Mouse (Mus musculus) stomach, embryonic 16.5 days (tissue): ENCODE measurements around the gene Frmd8. TPM values are rescaled to one million over a fixed set of nuclear protein-coding genes. Genes with fewer than 3 reads are reported as not detected.
A peak's percentile ranks its signal among the peaks of the same experiment; 100 is the strongest.

ENCODE experiments used
- ATAC-seq: fragments of 200-750 bp; cut with Nextera tagmentation; 2 replicates; pipeline ENCODE4 v1.8.0; 2017; ENCODE audit warnings: moderate number of reproducible peaks, moderate TSS enrichment; ENCODE audit not compliant: insufficient read depth, low FRiP score
- H3K27ac ChIP-seq: fragments of 300-500 bp; sonication (generic); 2 replicates; pipeline ENCODE4 v1.5.1; 2014; ENCODE audit warnings: low read length
- H3K27me3 ChIP-seq: fragments of 300-500 bp; sonication (generic); 2 replicates; pipeline ENCODE4 v1.6.1; 2014; ENCODE audit warnings: low read length, control low read depth, mixed read lengths; ENCODE audit not compliant: control insufficient read depth, insufficient read depth
- H3K36me3 ChIP-seq: fragments of 300-500 bp; sonication (generic); 2 replicates; pipeline ENCODE4 v1.6.1; 2014; ENCODE audit warnings: low read length; ENCODE audit not compliant: control insufficient read depth, insufficient read depth
- H3K4me1 ChIP-seq: fragments of 300-500 bp; sonication (generic); 2 replicates; pipeline ENCODE4 v1.6.1; 2014; ENCODE audit warnings: low read length, control low read depth, mixed read lengths; ENCODE audit not compliant: control insufficient read depth, insufficient read depth
- H3K4me2 ChIP-seq: fragments of 300-500 bp; sonication (generic); 2 replicates; pipeline ENCODE4 v1.6.1; 2014; ENCODE audit warnings: low read depth, low read length, mixed read lengths
- H3K4me3 ChIP-seq: fragments of 300-500 bp; sonication (generic); replicated peaks from 2 replicates; pipeline ENCODE4 v1.5.1; 2014; ENCODE audit warnings: mild to moderate bottlenecking, low read length
- H3K9ac ChIP-seq: fragments of 300-500 bp; sonication (generic); 2 replicates; pipeline ENCODE4 v1.6.1; 2014; ENCODE audit warnings: low read length
- H3K9me3 ChIP-seq: fragments of 300-500 bp; sonication (generic); replicated peaks from 2 replicates; pipeline ENCODE4 v1.6.1; 2016; ENCODE audit warnings: low read length, control low read depth; ENCODE audit not compliant: control insufficient read depth
- WGBS: fragments of 180-500 bp; shearing (Covaris S2); extraction: QIAGEN DNeasy Blood & Tissue Kit; methylation state at CpG from one replicate; pipeline ENCODE4 v1.1.7; 2014; 5-methylcytosine and 5-hydroxymethylcytosine counted together
- polyA plus RNA-seq: library from polyadenylated mRNA; unstranded; fragments of >200 nt; fragmentation: Nextera tagmentation; extraction: Ambion mirVana; gene quantifications from 2 replicates; pipeline ENCODE4 v1.2.1, GENCODE M21; 2015

Frmd8 gene
- polyA plus RNA-seq, 1 experiment from 2014 or later: 29.5 TPM

DNA sequence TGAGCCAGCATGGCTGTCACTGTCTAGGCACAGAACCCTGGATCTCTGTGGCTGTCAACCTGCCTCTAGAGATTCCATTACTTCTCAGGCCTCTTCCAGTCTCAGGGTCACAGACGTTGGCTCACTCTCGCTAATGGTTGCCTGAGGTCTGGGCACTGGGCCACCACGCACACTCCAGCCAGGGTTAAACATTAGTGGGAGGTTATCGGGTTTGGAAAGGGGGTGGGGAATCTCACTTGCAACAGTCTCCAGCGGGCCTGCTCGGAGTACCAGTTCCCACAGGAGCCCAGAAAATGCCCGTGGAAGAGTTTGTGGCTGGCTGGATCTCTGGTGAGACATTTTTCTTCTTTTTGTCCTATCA, 3.3 kb upstream of the Frmd8 start:
- no peaks in the 10 kb centered on the region for H3K27me3 ChIP-seq
- peak overlapping the region; percentile 25; the same call in 1 of the 2 replicates for H3K4me3 ChIP-seq
- H3K9ac ChIP-seq: peak overlapping the region; percentile 65
- no peaks in the 10 kb centered on the region for H3K36me3 ChIP-seq
- 0 out of 2 replicates have a peak overlapping the region, but pooled peaks have one; percentile 43 for H3K27ac ChIP-seq
- H3K9me3 ChIP-seq: no peaks in the 10 kb centered on the region
- H3K4me1 ChIP-seq: peaks cover 21% of the 10 kb centered on the region
- 0 out of 2 replicates have a peak, but pooled peaks have one; percentile 2 for ATAC-seq
- peak overlapping the region; percentile 1; the same call in 1 of the 2 replicates for H3K4me2 ChIP-seq
- WGBS: 53% methylated on average over 7 of the region's 7 CpGs

DNA sequence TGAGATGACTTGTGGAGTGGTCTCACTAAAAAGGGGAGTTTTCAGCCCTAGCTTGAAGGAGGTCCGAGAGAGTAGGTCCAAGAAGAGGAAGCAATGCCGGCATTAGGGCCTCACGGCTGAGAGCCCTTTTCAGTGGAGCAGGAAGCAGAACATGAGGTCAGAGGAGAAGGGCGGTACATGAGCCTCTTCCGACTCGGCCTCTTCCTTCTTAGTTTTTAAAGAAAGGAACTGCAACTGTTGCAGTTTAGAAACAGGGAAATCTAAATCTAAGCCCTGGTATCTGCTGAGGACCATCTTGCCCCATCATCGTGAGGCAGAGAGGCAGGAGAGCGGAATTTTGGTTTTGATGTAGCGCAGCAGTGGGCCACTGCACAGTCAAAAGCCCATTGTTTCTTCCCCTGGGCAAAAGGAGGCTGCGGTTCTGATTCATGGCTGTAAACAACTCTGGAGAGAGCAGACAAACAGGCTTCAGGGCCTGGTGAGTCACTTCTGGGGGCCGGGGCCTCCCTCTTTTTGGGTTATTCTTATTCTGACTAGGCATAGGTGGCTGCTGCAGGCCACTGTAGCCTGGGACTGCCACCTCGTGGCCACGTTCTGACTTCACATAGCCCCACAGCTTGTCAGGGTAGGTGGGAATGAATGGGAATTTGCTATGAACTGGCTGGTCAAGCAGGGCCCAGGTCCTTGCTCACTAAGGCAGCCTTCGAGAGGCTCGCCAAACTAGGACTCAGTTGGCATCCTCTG, 2.7 kb upstream of the Frmd8 start, which contains the start of gene Slc25a45:
Gene Slc25a45, plus strand, starts transcription at position 191 of the 744 bp plus-strand sequence.
- H3K4me1 ChIP-seq: peaks cover 21% of the 10 kb centered on the region
- H3K4me3 ChIP-seq: peak within 1 kb of the TSS; percentile 25
- peak within 1 kb of the TSS; percentile 65 for H3K9ac ChIP-seq
- no peaks in the 10 kb centered on the region for H3K36me3 ChIP-seq
- peak within 1 kb of the TSS; percentile 42 for H3K4me2 ChIP-seq
- no peaks in the 10 kb centered on the region for H3K9me3 ChIP-seq
- no peaks in the 10 kb centered on the region for H3K27me3 ChIP-seq
- WGBS: 41% methylated on average over 15 of the region's 15 CpGs
- peak; percentile 50 for ATAC-seq
- H3K27ac ChIP-seq: peak within 1 kb of the TSS; percentile 84

DNA sequence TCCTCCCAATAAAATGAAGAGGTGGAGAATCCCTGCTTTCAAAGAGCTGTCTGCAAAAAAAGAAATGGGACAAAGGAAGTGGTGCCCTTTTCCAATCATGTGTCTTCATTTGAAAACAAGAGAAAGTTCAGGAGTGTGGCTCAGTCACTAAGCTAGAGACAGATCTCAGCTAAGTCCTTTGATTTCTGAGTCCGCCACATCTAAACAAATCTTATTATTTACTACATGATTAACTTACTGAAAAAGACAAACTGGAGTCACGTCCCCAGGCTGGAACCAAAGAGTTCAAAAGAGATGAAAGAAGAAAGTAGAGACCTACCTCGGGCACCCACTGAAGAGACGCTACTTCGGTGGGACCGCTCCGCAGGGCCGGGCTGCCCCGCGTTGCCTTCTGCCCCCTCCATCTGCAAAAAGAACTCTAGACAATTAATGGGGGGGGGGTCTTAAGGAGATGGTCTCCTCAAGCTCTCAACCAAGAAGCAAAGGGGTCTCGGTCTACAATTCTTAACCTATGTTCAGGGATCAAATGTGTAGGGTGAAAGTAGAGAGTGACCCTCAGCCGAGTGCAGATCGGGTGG, 594 bp downstream of the Frmd8 start:
- Histone ChIP-seq H3K9ac (peak overlapping the region; percentile 83), H3K9me3 (no peaks in the 10 kb centered on the region), H3K4me3 (peak overlapping the region; percentile 71), H3K27me3 (no peaks in the 10 kb centered on the region), H3K4me1 (peaks cover 34% of the 10 kb centered on the region), H3K36me3 (no peaks in the 10 kb centered on the region), H3K4me2 (peak overlapping the region; percentile 92), H3K27ac (peak overlapping the region; percentile 35; the same call in 1 of the 2 replicates)
- 6% methylated on average over 13 of the region's 13 CpGs for WGBS
- ATAC-seq: no peak

DNA sequence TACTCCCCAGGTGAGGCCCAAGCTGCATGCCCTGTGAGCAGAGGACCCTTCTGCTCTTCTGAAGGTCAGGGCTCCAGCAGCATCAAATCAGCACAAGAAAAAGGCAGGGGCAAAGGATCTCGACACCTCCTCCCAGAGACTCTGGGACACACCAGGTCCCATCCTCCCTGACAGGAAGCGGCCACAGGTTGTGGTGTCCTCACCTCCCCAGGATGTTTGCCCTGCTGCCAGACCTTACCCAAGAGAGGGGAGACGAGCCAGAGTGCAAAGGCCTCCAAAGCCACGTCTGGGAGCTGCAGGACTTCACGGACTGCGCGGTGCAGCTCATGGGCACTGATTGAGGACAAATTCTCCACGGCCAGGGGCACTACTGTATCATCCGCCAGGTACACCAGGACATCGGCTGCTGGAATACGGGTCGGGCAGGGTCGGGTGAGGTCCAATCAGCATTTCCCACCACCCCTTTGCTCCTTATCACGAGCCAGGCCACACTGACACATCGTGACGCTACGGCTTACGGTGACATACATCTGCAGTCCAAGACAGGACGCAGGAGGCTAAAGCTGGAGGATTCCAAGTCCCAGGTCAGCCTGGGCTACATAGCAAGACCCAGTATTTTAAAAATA, 2.0 kb downstream of the Frmd8 start:
- ATAC-seq: no peak
- Histone ChIP-seq H3K4me3 (no peak overlapping the region), H3K27ac (no peak overlapping the region), H3K4me1 (peaks cover 34% of the 10 kb centered on the region), H3K27me3 (no peaks in the 10 kb centered on the region), H3K36me3 (no peaks in the 10 kb centered on the region), H3K9me3 (no peaks in the 10 kb centered on the region), H3K9ac (no peak overlapping the region), H3K4me2 (no peak overlapping the region)
- WGBS: 77% methylated on average over 19 of the region's 19 CpGs

DNA sequence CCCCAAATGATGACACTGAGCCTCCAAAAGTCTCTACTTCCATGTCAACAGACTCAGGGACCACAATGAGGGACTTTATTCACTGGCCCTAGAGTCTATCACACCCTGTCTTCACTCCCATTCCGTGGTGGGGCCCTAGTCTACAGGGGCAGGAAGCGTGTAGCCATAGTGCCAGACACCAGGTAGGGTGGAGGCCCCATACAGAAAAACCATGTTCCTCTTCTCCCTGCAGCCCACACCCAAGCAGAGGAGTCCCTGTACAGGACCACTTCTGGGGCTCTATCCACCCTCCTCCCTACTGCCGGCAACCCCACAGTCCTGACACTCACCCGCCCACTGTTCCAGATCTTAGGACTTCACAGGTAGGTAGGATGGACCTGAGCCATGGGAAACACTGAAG, 2.5 kb downstream of the Frmd8 start:
- Histone ChIP-seq H3K4me1 (peaks cover 29% of the 10 kb centered on the region), H3K27ac (no peak overlapping the region)

DNA sequence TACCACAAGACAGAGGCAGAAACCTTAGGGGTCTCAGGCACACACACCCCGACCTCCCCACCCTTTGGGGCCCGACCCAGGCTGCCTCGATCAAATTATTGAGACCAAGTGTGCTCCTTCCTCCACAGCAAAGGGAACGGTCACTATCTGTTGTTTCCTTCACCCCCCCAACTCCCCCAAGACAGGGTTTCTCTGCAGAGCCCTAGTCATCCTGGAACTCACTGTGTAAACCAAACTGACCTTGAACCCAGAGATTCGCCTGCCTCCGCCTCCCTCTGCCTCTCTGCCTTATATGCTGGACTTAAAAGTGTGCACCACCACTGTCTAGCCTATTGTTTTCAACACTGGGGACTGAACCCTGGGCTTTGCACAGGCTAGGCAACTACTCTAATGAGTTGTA, 3.4 kb downstream of the Frmd8 start:
- H3K9ac ChIP-seq: peak overlapping the region; percentile 56; the same call in 1 of the 2 replicates
- H3K36me3 ChIP-seq: no peaks in the 10 kb centered on the region
- no peaks in the 10 kb centered on the region for H3K9me3 ChIP-seq
- peak overlapping the region; percentile 25 for H3K4me2 ChIP-seq
- 31% methylated on average over 6 of the region's 6 CpGs for WGBS
- no peak overlapping the region for H3K4me3 ChIP-seq
- ATAC-seq: no peak
- H3K27me3 ChIP-seq: no peaks in the 10 kb centered on the region
- peak overlapping the region; percentile 58; the same call in 1 of the 2 replicates for H3K27ac ChIP-seq
- peaks cover 25% of the 10 kb centered on the region for H3K4me1 ChIP-seq

More for the DNA sequence above, 2.5 kb downstream of the Frmd8 start:
- Histone ChIP-seq H3K9me3 (no peaks in the 10 kb centered on the region), H3K27me3 (no peaks in the 10 kb centered on the region), H3K36me3 (no peaks in the 10 kb centered on the region), H3K9ac (peak overlapping the region; percentile 7; the same call in 1 of the 2 replicates), H3K4me3 (no peak overlapping the region), H3K4me2 (no peak overlapping the region)
- no peak for ATAC-seq
- 82% methylated on average over 4 of the region's 4 CpGs for WGBS

DNA sequence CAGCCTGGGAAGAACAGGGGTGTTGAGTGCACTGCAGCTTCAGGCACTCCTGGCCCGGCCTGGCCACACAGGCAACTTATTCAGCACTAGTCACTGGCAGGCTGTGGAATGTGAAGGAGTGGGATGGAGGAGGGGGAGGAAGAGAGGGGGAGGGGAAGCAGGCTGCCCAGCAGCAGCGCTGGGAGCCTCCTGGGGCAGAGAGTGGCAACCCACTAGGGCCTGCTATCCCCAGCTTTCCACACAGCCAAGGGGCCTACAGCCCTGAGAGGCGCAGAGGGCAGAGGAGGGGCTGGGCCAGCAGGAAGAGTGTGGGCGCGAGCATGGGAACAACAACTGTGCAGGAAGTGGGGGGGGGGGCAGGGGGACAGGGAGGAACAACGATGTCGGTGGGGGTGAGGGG, 3.8 kb downstream of the Frmd8 start:
- no peaks in the 10 kb centered on the region for H3K9me3 ChIP-seq
- H3K9ac ChIP-seq: peak overlapping the region; percentile 56
- peak; percentile 60; the same call in 1 of the 2 replicates for ATAC-seq
- 13% methylated on average over 7 of the region's 7 CpGs for WGBS
- no peaks in the 10 kb centered on the region for H3K27me3 ChIP-seq
- H3K27ac ChIP-seq: peak overlapping the region; percentile 58; the same call in 1 of the 2 replicates
- no peaks in the 10 kb centered on the region for H3K36me3 ChIP-seq
- H3K4me2 ChIP-seq: peak overlapping the region; percentile 25; the same call in 1 of the 2 replicates
- H3K4me3 ChIP-seq: no peak overlapping the region
- peaks cover 25% of the 10 kb centered on the region for H3K4me1 ChIP-seq

DNA sequence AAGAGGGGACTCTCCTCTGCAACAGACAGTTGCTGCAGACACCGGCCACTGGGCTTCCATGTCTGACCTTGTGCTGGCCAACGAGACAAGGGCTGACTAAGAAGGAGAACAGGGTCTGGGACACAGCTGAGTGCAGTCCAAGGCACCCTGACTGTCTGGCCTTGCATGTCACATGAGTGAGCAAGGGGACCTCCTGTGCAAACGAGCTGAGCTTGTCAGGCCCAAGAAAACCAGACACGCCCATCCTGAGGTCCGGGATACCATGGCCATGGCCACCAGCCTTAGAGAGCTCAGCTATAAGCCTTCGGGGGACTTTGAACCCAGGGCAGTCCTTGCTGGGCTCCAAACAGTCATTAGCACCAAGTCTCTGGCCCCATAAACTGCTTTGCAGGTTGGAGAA, 7.0 kb downstream of the Frmd8 start:
- no peak overlapping the region for H3K27ac ChIP-seq
- peaks cover 6% of the 10 kb centered on the region; the same call in 1 of the 2 replicates for H3K36me3 ChIP-seq
- H3K4me1 ChIP-seq: peaks cover 13% of the 10 kb centered on the region
- H3K9ac ChIP-seq: no peak overlapping the region
- WGBS: 81% methylated on average over 6 of the region's 6 CpGs
- no peaks in the 10 kb centered on the region for H3K9me3 ChIP-seq
- H3K4me3 ChIP-seq: no peak overlapping the region
- no peak overlapping the region for H3K4me2 ChIP-seq
- no peaks in the 10 kb centered on the region for H3K27me3 ChIP-seq
- ATAC-seq: no peak
